Mouse (Mus musculus) cerebellum, postnatal 25 days (tissue): ENCODE results near the gene Diablo.
"Not testable (repeated sequence)": the region's sequence is repeated elsewhere in the genome, so short reads cannot be mapped to it uniquely, and the experiment has no call there.

Experiments
- DNase-seq, 2 experiments: peaks; one replicate each; pipeline ENCODE4 v3.0.0; 2021; ENCODE audit warnings: mixed read lengths in 2 of 2

Diablo gene

DNA sequence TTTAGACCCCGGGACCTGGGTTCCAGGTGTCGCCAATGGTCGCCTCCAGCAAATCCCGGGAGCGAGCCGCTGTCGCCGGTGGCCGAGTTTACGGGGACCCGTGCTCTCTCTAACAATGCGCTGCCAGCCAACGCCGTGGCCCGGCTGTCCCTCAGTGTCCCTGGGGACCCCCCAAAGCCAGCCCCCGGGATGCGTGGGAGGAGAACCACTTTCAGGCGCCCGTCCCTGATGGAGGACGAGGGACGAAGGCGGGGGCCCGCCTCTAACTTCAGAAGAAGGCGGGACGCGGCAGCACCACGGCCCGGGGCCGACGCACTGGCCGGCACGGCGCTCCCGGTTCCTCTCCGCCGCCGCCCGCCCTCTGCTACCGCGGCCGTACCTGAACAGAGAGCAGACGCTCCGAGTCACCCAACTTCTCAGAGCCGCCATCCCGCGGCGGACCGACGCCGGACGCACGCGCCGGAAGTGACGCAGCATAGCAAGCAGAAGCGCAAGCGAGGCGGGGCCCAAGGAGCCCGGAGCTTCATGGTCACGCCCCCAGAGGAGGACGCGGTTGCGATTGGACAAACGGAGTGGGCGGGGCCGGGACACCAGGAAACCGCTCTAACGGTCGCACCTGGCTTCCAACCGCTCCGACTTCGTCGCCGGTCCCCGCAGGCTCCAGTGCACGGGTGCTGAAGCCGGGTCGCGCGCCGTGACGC is at the start of gene Diablo:
Gene Diablo, minus strand, starts transcription at position 485 of the 701 bp plus-strand sequence.
- peak; percentile 97 to 99 for DNase-seq

DNA sequence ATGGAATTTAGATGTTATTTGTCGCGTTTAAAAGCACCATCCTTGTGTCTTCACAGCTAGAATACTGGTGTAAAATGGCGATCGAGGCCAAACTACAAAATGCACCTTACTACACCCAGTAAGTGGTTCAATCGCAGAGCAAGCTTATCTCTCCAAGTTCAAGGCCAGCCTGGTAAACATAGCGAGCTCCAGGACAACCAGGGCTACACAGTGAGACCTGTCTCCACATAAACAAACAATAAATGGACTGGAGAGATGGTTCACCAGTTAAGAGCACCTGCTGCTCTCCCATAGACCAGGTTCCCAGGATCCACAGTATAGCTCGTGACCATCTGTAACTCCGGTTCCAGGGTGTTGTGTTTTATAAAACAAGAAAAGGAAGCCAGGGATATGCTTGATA is 49.4 kb upstream of the Diablo start:
- no peak for DNase-seq

DNA sequence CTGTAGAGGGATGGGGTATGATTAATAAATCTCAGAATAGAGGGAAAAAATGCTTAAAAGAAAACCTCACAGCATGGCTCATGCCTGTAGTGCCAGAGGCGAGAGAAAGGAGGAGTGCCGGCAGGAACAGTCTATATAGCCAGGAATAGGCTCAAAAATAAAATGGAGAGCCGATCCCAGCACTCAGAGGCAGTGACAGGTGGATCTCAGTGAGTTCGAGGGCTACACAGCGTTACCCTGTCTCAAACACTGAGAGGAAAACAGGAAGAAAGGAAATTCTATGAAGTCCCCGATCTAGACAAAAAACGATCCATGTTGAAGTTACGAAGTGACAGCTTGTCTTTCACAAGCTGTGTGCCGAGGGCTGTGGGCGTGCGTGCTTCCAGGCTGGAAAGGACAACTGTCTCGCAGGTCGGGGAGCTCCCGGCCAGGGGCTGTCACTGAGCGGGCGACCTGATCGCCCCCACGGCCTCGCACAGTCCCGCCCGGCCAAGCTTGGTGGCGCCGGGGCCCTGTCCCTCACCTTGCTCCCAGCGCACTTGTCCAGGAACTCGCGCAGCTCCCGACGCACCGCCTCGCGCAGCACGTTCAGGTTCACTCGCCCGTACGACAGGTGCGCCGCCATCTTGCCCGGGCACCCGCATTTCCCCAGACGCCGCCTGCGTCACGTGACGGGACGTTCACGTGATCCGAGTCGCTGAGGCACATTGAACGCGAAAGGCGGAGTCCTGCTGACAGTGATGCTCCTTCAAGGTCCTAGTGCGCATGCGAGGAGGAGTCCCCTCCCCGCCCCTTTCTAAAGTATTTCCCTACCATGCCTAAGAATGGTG is 48.6 kb upstream of the Diablo start, which contains the start of gene Vps33a:
Gene Vps33a, minus strand, starts transcription at position 682 of the 830 bp plus-strand sequence.
- DNase-seq, result peak; percentile 96 to 99

DNA sequence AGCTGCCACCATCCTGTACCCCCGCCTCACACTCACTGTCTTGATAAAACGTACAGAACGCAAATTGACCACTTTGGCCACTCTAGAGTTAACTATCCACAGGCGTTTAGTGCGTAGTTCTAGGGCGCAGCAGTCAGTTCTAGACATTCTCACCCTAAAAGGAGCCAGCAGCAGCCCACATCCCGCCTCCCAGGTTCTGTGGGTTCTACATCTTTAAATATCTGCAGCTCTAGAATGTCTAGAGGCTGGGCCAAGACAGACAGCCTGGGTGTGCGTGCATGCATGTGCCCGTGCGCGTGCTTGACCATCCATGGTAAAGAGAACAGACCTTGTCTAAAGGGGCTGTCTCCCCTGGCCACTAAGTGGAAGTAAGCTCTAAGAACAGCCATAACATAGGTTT is 37.2 kb upstream of the Diablo start:
- no peak for DNase-seq

DNA sequence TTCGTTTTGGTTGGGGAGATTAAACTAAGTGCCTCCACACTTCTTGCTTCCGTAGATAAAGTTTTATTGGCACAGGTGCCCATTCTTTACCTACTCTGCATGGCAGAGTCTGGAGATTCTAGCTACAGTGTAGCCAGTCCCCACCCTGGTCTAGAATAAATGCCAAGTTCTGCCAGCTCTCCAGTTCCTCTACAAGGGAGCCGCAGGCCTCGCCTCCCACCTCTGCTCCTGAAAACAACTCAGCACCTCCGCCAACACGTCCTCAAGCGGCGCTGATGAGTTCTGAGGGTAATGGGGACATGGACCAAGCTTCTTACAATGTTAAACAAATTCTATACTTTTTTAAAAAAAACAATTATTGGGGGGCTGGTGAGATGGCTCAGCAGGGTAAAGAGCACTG is 35.6 kb upstream of the Diablo start:
- DNase-seq, result no peak

DNA sequence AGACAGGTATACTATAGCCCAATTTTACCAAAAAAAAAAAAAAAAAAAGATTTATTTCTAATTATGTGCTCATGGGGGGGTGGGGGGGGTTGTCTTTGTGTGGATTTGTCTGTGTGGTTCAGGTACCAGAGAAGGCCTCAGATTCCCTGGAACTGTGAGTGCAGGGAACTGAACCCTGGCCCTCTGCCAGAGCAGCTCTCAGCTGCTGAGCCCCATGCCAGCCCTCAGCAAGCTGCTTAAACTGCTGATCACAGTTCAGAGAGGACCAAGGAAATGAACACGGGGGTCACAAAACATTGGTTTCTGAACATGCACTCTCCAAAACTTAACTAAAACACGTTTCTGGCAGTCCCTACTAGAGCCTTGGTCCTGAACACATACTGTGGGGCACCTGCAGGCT is 32.5 kb upstream of the Diablo start:
- DNase-seq, result peak; percentile 86 to 92

DNA sequence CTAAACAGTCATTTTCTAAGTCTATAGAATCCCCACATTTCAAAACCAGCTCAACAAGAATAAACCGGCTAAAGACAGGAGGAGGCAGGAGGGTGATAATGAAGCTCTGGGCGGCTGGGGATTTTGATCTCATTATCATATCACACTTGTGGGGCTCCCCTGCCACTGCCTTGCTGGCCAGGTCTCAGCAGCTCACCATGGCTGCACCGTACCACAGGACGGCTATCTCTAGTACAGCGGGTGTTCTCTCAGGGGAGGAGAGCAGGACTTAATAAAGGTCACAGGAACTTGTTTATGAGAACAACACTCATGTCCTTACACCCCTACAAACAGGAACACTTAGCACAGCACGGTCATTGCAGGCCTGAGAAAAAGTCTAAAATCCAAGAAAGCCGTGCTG is 31.7 kb upstream of the Diablo start:
- no peak for DNase-seq

DNA sequence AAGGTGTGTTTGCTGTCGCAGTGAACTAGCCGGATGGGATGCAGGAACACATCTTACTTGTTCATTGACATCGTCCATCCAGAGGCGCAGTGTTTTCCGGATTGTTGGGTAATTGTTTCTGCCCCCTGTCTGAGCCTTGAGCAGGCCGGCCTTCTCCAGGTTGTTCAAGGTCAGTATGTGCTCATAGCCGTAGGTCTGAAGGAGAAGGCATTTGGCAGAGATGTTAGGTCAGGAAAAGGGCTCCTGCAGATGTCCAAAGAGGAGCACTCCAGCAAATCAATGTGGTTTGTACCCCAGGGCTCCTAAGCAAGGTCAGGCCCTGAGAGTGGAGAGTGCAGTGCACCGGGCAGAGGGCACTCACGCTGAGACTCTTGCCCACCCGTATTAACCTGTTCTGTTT is 9.8 kb upstream of the Diablo start:
- DNase-seq, result peak in 1 of 2 experiments; percentile 3

DNA sequence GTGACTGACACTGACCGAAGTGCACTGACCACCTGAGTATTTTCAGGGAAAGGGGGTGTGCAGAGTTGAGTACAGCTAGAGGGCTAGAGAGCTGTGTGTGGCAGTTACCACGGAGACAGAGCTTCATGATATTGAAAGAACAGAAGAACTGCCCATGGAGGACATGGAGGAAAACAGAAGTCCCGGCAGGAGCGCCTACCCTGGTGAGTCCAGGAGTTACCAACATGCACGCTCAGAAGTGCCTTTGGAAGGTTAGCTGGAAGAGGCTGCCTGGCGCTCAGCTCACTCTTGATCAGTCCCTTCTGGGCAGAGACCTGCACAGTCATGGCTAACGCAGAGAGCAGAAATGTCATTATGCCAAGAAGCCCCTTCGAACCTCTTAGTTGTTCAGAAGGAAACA is 6.1 kb upstream of the Diablo start:
- peak in 1 of 2 experiments; percentile 2 for DNase-seq

DNA sequence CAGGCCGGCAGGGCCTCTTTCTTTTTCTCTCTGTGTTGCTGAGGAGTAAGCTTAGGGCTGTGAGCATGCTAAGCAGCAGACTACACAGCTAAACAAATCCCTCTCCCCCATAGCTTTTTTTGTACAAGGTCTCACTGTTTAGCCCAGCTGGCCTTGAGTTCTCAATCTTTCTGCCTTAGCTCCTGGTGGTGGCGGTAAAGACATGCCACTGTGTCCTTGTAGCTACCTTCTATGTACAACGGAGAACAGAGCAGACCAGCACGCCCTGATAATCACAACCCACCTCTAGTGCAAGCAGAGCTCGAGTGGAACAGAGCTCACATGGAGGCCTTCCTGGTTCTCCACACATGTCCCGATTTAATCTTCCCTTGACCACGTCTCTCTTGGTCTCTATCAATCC is 4.7 kb upstream of the Diablo start:
- peak in 1 of 2 experiments; percentile 2 for DNase-seq

DNA sequence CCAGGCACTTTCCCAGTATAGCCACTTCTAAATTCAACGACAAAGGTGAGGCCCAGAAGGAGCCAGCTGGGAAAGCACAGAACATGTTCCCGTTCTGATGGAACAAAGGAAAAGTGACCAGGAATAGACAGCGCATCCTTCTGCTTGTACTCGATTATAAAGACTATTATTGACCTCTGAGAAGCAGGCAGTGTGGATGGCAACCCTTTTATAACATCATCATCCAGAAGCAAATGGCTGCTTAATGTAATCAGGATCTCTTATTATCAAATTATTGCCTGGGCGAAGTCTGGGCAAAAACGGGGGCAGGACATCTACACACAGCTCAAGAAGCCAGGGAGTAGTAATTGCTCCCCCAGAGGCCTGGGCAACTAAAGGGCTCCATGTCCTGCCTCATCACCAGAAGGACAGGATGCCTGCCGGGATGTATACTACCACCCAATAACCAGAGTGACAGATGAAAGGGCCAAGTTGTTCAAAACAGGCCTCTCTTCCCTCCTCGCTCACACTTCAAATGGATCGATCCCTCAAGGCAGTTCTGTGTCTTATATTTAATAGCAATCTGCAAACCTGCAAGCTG is 2.0 kb upstream of the Diablo start:
- DNase-seq, result peak in 1 of 2 experiments; percentile 1

DNA sequence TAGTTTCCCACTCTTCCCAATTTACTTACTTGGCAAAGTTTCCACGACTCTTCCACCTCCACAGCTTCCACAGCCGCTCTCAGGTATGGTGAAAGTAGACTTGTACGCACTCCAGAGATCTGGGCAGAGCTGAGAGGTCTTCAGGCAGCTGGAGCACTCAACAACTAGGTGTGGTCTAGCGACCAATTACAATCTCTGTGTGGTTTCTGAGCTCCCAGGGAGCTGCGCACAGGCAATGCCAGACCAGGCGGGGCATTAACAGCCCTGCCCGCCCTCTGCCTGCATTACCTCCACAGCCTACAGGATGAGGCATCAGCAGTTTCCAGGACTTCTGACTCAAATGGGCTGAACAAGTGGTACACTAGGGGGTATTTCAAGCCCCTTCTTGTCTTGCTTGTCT is 1.3 kb upstream of the Diablo start, which contains the start of gene Gm49027:
Gene Gm49027, minus strand, starts transcription at position 208 of the 400 bp plus-strand sequence.
- DNase-seq, result peak in 1 of 2 experiments; percentile 5

DNA sequence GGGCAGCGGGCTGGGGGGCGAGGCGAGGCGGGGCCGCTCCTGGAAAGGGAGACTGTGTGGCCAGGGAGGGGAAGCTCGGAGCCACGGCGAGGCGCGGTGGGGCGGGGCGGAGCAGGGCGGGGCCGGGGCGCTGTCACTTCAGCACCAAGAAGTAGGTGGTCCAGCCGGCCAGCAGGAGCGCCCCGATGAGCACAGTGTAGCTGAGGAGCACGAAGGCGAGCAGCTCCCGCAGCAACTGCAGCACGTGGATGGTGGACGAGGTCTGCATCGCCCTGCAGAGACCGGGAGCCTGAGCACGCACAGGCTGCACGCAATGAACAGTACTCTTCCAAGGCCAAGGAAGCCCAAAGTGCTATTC is 396 bp upstream of the Diablo start:
- no peak for DNase-seq

DNA sequence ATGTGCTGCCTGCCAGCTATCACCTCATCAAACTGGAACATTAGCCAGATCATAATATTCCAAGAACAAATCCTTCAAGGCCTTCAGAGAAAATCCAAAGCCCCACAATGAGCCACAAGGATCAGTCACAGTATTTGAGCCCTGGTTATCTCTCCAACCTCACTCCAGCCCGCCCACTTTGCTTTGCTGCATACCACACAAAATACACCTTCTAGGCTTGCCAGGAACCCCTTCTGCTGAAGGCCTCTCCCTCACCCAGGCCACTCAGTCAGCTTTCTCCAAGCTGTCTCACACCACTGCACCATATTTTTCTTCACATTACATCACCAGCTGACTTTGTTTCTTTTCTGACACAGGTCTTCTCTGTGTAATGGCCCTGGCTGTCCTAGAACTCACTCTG is 1.8 kb downstream of the Diablo start:
- peak in 1 of 2 experiments; percentile 1 for DNase-seq

DNA sequence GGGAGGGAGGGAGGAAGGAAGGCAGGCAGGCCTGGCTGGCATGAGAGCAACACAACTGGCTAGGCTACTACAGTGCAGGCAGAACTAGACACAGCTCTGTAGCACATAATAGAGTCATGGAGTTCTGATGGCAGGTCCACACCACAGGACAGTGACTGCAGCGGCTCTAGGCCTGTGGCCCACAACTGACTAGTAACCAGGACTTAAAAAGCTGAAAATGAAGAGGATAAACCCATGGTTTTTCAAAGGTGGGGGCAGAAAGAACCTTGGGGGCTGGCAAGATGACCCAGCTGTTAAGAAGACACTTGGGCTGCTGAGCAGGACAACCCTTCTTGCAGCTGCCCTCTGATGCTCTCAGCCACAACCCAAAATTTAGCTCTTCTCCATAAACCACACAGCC is 2.4 kb downstream of the Diablo start:
- DNase-seq, result no peak

DNA sequence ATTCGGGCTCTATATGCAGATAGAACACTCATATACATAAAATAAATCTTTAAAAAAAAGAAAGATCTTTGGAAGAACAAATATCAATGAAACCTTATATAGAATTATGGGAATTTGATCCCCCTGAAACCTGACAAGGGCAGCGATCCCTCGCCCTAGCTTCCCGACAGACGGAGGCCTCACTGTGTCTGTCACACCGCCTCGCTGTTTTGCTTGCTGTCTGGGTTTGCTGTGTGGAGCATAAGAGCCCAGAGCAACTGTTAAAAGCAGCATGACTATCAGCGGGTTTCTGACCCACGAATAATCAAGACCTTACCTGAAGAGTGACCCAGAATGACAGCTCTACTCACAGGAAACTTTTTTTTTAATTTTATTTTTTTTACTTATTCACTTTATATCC is 3.3 kb downstream of the Diablo start:
- DNase-seq, result no peak

DNA sequence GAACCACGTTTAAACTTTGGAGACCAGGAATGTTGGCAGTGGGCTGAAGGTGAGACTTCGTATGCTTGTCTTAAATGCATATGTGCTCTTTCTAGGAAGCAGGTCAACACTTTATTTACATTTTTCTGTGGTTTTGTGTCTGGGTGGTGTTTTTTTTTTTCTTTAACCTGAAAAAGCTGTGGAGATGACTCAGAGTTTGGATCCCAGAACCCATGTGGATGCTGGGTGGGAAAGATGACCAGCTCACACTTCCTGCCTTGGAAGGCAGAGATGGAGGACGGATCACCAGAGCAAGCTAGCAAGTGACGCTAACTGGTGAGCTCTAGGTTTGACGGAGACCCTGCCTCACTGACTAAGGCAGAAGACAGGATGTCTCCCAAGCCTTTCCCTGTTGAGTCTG is 9.1 kb downstream of the Diablo start:
- DNase-seq, result no peak

DNA sequence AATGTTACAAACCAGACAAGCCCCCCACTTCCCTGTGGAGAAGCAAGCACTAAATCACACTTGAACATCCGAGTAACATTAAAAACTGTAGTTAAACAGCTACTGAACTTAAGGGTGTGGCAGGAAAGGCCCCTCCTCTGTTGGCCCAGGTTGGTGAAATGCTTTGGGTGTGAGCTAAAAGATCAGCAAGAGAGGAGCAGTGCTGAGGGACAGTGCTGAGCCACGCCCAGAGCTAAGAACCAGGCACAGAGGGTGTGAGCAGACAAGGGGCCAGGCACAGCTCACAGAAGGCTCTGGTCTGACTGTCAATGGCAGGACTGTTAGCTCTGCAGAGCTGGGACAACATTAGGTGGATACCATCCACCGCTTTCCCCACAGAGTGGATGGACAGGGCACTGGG is 11.9 kb downstream of the Diablo start:
- no peak for DNase-seq

DNA sequence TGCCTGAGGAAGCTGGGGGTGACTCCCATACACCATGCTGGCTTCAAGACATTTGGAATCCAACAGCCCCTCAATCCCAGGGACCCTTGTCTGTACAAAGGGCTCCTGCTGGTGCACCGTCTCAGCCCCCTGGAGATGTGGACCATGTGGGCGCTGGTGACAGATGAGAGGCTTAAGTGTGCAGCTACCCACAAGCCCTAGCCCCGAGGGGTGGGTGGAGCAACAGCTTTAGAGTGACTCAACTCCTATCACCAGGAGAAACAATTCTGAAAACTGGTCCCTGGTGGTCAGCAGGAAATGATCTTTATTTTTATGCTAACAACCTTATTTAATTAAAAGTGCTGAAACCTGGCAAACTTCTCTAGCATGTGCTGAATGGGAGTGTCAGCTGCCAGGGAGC is 12.6 kb downstream of the Diablo start:
- not testable (repeated sequence) for DNase-seq

DNA sequence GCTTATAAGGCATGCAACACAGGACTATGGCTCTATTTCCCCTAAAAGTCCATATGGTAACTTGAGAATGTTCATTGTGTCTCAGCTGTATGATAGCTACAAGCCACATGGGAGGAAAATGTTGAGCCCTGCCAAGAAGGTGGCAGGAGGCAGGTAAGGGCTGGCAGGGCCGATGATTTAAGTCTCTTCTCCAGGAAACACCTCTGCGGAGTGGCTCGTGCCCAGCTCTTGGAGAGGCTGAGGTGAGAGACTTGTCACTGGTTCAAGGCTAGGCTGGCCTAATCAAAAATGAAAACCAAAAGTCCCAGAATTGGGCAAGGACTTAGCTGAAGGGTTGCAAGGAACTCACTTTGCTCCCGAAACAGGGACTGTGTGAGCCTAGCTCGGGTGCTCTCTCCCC is 13.8 kb downstream of the Diablo start, which contains the start of gene B3gnt4:
Gene B3gnt4, plus strand, starts transcription at position 301 of the 400 bp plus-strand sequence.
- DNase-seq, result no peak

DNA sequence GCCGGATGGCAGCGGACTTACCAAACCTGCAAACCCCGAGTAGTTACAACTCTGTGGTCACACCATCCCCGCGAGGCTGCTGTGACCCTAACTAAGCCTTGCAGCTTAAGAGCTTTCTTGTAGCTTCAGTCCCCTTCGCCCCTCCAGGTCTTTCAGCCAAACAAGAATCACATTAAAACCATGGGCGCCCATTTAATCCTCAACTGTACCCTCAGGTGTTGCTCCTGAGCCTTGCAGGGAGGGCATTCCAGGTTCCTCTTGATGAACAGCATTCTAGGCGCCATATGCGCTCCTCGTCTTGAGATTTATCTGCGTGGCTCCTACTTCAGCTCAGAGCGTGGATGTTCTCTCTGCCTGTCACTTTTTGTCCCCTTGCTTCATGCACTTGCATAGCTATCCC is 15.1 kb downstream of the Diablo start:
- DNase-seq, result no peak

DNA sequence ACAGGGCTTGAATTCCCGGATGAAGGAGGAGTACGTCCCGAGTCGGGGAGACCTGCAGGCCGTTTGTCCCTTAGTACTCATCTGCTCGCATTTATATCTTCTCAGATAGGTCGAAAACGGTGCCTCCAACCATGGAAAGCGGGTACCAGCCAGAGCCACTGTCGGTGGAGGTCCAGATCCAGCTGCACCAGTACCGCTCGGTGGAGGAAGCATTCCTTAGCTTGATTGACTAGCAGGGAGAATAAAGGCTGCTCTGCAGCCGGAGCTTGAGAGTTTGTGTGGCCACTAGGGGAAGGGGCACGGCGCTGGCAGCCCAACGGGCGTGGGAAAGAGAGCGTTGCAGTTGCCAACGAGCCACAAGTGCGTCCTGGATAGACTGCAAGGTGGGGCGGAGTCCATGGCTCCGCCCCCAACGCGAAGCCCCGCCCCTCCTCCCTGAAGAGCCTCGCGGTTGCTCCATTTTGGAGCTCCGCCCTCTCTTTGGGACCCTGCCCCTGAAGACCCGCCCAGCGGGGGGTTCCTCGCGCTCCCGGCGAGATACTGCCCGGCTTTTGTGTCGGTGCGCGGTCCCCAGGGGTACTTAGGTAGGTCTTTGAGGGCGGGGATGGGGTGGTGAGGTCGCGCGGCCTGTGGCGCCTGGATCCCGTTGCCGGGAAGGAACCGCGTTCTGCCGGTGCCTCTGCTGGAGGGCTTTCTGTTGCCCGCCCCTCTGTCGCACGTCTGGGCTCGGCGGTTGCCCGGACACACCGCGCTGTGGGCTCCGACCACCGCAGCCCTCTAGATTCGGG is 15.8 kb downstream of the Diablo start:
- DNase-seq, result peak; percentile 69 to 84

DNA sequence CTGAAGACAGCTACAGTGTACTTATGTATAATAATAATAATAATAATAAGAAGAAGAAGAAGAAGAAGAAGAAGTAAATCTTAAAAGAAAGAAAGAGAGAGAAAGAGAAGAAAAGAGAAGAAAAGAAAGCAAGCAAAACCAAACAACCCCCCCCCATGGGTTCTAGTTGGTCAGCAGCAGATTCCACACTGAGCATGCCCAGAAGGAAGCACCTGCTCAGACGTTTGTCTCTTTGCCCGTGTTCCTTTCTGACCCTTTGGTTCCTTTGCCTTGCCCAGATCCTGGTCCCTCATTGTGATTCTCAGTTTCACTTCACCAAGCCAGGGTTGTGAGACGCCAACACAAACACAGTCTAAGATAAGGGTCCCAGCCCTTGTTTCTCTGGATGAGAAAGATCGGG is 22.0 kb downstream of the Diablo start:
- no peak for DNase-seq
